In genomic region chr4:123296148-123296534, GRCm38 (mm10) we compare ENCODE assay signal across 13 mouse cellular contexts. TPM values are rescaled to one million over a fixed set of nuclear protein-coding genes. Genes with fewer than 3 reads are reported as not detected.
"Had no signal": no experiment of that assay in that cellular context is flagged by ENCODE, and none has a peak within 500 bp of the region (broad histone marks: within the 10 kb centered on the region; RNA-seq: fewer than 3 reads in every experiment).

No protein-coding gene starts in this region.

- ATAC-seq: lung, postnatal 0 days; midbrain, embryonic 16.5 days had no signal

- DNase-seq: kidney, adult 18-20 months; kidney, postnatal 10 days; kidney, postnatal 4 days; liver; lung, adult 2 months; lung, postnatal 36 days; right cerebral cortex, postnatal 4 days; thymus, postnatal 36 days had no signal

RNA-seq across cellular contexts. Expression of gene Oxct2a, which starts 27.3 kb away (rescaled TPM):
- total RNA-seq: layer of hippocampus, adult 2 months; layer of hippocampus, postnatal 10 days; left cerebral cortex, postnatal 36 days had no signal

RNA-seq across cellular contexts. Expression of gene Bmp8a, which starts 46.9 kb away (rescaled TPM):
- total RNA-seq: layer of hippocampus, postnatal 10 days had no signal
